Mouse (Mus musculus) adrenal gland, adult (tissue): ENCODE measurements around the gene Tspan2.
A peak's percentile ranks its signal among the peaks of the same experiment; 100 is the strongest.

ENCODE experiments used
- DNase-seq, 2 experiments: peaks; one replicate each; pipeline ENCODE4 v3.0.0; 2022 to 2023; ENCODE audit warnings: low spot score in 1 of 2; ENCODE audit not compliant: inconsistent age in 2 of 2

The Tspan2 gene

GRCm38 (mm10) chr3:102734313-102735030 lies at the start of gene Tspan2:
TSS of gene Tspan2 (plus strand) at chr3:102734529.
- peak; percentile 67 to 85 for DNase-seq

GRCm38 (mm10) chr3:102686861-102687260 lies 47.5 kb upstream of the Tspan2 start:
- no peak for DNase-seq

GRCm38 (mm10) chr3:102687852-102688251 lies 46.5 kb upstream of the Tspan2 start:
- DNase-seq: no peak

- peak; percentile 58 to 81 for DNase-seq
Observed at GRCm38 (mm10) chr3:102691802-102692484, 42.4 kb upstream of the Tspan2 start.

GRCm38 (mm10) chr3:102692758-102693325 lies 41.5 kb upstream of the Tspan2 start:
- DNase-seq: no peak

- no peak for DNase-seq
Observed at GRCm38 (mm10) chr3:102698127-102698526, 36.2 kb upstream of the Tspan2 start.

- DNase-seq: peak in 1 of 2 experiments; percentile 29
Observed at GRCm38 (mm10) chr3:102701303-102701702, 33.0 kb upstream of the Tspan2 start.

- DNase-seq: peak; percentile 15 to 78
Observed at GRCm38 (mm10) chr3:102701902-102702544, 32.3 kb upstream of the Tspan2 start.

- no peak for DNase-seq
Observed at GRCm38 (mm10) chr3:102704001-102704401, 30.3 kb upstream of the Tspan2 start.

- no peak for DNase-seq
Observed at GRCm38 (mm10) chr3:102708599-102708998, 25.7 kb upstream of the Tspan2 start.

GRCm38 (mm10) chr3:102715066-102715584 lies 19.2 kb upstream of the Tspan2 start:
- DNase-seq: peak; percentile 66 to 92

GRCm38 (mm10) chr3:102715839-102716238 lies 18.5 kb upstream of the Tspan2 start:
- peak in 1 of 2 experiments; percentile 25 for DNase-seq

- DNase-seq: no peak
Observed at GRCm38 (mm10) chr3:102717586-102718285, 16.6 kb upstream of the Tspan2 start.

- no peak for DNase-seq
Observed at GRCm38 (mm10) chr3:102723154-102723553, 11.2 kb upstream of the Tspan2 start.

GRCm38 (mm10) chr3:102723841-102724570 lies 10.3 kb upstream of the Tspan2 start:
- peak; percentile 58 to 90 for DNase-seq

GRCm38 (mm10) chr3:102724798-102725459 lies 9.4 kb upstream of the Tspan2 start:
- DNase-seq: no peak

GRCm38 (mm10) chr3:102729416-102729815 lies 4.9 kb upstream of the Tspan2 start:
- DNase-seq: no peak

GRCm38 (mm10) chr3:102731112-102731511 lies 3.2 kb upstream of the Tspan2 start:
- no peak for DNase-seq

GRCm38 (mm10) chr3:102732619-102733018 lies 1.7 kb upstream of the Tspan2 start:
- no peak for DNase-seq
